Mouse (Mus musculus): ENCODE results near the gene Fgfr2.
A peak's percentile ranks its signal among the peaks of the same experiment; 100 is the strongest.
"Not testable (repeated sequence)": the region's sequence is repeated elsewhere in the genome, so short reads cannot be mapped to it uniquely, and the experiment has no call there.

Gene Fgfr2

DNA sequence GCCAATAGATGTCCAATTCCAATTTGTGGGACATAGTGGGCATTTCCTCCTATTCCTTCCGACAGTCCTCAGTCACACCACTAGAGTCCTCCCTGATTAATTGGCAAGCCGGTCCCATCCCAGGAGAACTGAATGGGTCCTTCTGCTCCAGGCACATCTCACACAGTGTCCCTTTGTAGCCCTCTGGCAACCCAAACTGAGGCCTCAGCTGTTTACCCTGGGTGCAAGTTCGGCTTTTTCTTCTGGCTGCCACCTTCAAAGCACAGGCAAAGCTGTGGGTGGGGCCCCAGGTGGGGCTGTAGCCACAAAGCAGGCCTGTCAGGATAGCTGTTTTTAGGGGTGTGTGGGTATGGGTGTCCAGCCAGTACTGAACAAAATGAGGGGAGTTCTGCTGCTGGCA, 576.0 kb downstream of the Fgfr2 start:
- no peak for DNase-seq (ENCODE audit: low read depth, low spot score)
- no peaks in the 10 kb centered on the region for H3K36me3 ChIP-seq (ENCODE audit: control insufficient read depth, insufficient read depth, low read length, poor library complexity, severe bottlenecking)
- no peaks in the 10 kb centered on the region for H3K27me3 ChIP-seq (ENCODE audit: control insufficient read depth, insufficient read depth, low read length, poor library complexity, severe bottlenecking)

- DNase-seq (ENCODE audit: low read depth, low spot score): no peak
- H3K27me3 ChIP-seq (ENCODE audit: control insufficient read depth, insufficient read depth, low read length, poor library complexity, severe bottlenecking): no peaks in the 10 kb centered on the region
These were observed 580.7 kb downstream of the Fgfr2 start for GRCm38 (mm10) chr7:132542427-132542826.

DNA sequence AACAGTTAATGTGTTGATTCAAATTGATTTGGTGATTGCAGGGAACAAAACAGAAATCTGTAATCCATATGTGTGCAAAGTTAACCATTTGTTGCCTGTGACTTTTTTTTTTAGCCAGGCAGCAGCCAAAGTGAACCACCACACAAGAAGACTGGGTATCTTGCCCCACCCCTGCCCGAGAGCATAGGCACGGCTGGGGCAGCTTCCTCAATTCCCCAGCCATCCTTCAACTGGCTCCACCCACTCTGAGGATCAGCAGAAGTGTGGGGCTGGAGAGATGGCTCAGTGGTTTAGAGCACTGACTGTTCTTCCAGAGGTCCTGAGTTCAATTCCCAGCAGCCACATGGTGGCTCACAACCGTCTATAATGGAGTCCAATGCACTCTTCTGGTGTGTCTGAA, 581.6 kb downstream of the Fgfr2 start:
- no peak for DNase-seq (ENCODE audit: low read depth, low spot score)
- Histone ChIP-seq H3K36me3 (ENCODE audit: control insufficient read depth, insufficient read depth, low read length, poor library complexity, severe bottlenecking) (no peaks in the 10 kb centered on the region), H3K27me3 (ENCODE audit: control insufficient read depth, insufficient read depth, low read length, poor library complexity, severe bottlenecking) (no peaks in the 10 kb centered on the region)

More at GRCm38 (mm10) chr7:132542427-132542826, 580.7 kb downstream of the Fgfr2 start:
- no peaks in the 10 kb centered on the region for H3K36me3 ChIP-seq (ENCODE audit: control insufficient read depth, insufficient read depth, low read length, poor library complexity, severe bottlenecking)

DNA sequence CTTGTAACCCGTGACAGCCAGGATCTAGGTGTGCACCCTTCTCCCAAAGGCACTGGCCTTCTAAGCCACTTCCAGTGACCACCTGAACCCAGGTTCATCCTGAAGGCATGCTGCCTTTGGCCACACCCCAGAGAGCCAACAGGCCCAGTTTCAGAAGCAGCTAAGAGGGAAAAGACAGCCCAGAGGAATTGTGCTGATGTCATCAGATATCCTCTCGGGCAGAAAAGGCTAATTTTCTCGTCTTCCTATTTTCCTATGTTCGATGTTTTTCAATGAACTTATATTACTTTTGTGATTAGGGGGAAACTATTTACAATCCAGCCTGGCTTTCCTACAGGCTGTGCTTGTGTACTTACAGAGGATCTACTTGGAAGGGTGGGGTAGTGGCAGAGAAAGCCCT, 582.6 kb downstream of the Fgfr2 start:
- Histone ChIP-seq H3K27me3 (ENCODE audit: control insufficient read depth, insufficient read depth, low read length, poor library complexity, severe bottlenecking) (no peaks in the 10 kb centered on the region), H3K36me3 (ENCODE audit: control insufficient read depth, insufficient read depth, low read length, poor library complexity, severe bottlenecking) (no peaks in the 10 kb centered on the region)
- no peak for DNase-seq (ENCODE audit: low read depth, low spot score)

DNA sequence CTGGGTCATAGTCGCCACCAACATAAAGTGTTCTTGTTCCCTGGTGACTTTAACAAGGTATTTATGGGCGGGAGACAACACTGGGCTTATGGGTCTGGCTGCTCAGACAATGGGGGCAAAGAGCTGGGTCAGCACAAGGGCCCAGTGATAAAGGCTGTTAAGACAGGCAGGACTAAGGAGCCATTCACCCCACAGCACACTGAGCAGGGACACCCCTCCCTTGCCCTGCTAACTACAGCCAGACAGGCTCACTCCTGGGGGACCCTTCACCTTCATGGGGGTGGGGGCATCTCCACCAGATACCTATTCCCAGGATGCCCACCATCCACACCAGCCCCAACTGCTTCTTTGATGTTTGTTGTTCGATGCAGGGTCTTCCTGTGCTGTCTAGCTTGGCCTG, 593.9 kb downstream of the Fgfr2 start:
- no peaks in the 10 kb centered on the region for H3K36me3 ChIP-seq (ENCODE audit: control insufficient read depth, insufficient read depth, low read length, poor library complexity, severe bottlenecking)
- DNase-seq (ENCODE audit: low read depth, low spot score): no peak
- H3K27me3 ChIP-seq (ENCODE audit: control insufficient read depth, insufficient read depth, low read length, poor library complexity, severe bottlenecking): no peaks in the 10 kb centered on the region

DNA sequence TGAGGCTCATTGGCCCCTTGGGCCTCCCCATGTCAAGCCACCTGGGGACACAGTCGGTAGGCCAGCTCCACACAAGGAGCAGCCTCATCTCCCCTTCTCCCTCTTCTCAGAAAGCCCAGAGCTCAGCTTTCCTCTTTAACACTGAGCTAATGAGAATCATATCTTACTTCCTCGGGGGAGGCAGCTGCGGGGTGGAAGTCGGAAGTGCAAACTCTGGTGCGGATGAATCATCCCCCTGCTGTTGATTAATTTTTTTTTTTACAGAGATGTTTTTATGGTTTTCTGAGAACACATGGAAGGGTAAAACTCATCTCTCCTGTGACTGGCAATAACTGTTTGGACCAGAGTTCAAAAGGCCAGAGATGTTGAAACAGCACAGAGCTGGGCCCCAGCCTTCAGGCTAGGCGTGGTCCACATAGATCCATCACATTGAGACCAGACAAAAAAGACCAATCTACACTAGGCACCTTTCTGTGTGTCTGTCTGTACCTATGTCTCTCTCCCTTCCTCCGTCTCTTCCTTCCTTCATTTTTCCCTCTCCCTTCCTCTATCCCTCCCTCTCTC, 609.6 kb downstream of the Fgfr2 start:
- no peaks in the 10 kb centered on the region for H3K27me3 ChIP-seq (ENCODE audit: control insufficient read depth, insufficient read depth, low read length, poor library complexity, severe bottlenecking)
- no peaks in the 10 kb centered on the region for H3K36me3 ChIP-seq (ENCODE audit: control insufficient read depth, insufficient read depth, low read length, poor library complexity, severe bottlenecking)
- no peak for DNase-seq (ENCODE audit: low read depth, low spot score)

- DNase-seq (ENCODE audit: low read depth, low spot score): no peak
- no peaks in the 10 kb centered on the region for H3K27me3 ChIP-seq (ENCODE audit: control insufficient read depth, insufficient read depth, low read length, poor library complexity, severe bottlenecking)
These were observed 614.0 kb downstream of the Fgfr2 start for GRCm38 (mm10) chr7:132509110-132509509.

GRCm38 (mm10) chr7:132507361-132507760, 615.8 kb downstream of the Fgfr2 start:
- Histone ChIP-seq H3K27me3 (ENCODE audit: control insufficient read depth, insufficient read depth, low read length, poor library complexity, severe bottlenecking) (no peaks in the 10 kb centered on the region), H3K36me3 (ENCODE audit: control insufficient read depth, insufficient read depth, low read length, poor library complexity, severe bottlenecking) (no peaks in the 10 kb centered on the region)
- DNase-seq (ENCODE audit: low read depth, low spot score): peak; percentile 61

More at GRCm38 (mm10) chr7:132509110-132509509, 614.0 kb downstream of the Fgfr2 start:
- H3K36me3 ChIP-seq (ENCODE audit: control insufficient read depth, insufficient read depth, low read length, poor library complexity, severe bottlenecking): no peaks in the 10 kb centered on the region

- H3K36me3 ChIP-seq (ENCODE audit: control insufficient read depth, insufficient read depth, low read length, poor library complexity, severe bottlenecking): no peaks in the 10 kb centered on the region
- DNase-seq (ENCODE audit: low read depth, low spot score): no peak
- no peaks in the 10 kb centered on the region for H3K27me3 ChIP-seq (ENCODE audit: control insufficient read depth, insufficient read depth, low read length, poor library complexity, severe bottlenecking)
These were observed 616.9 kb downstream of the Fgfr2 start for GRCm38 (mm10) chr7:132506226-132506625.

DNA sequence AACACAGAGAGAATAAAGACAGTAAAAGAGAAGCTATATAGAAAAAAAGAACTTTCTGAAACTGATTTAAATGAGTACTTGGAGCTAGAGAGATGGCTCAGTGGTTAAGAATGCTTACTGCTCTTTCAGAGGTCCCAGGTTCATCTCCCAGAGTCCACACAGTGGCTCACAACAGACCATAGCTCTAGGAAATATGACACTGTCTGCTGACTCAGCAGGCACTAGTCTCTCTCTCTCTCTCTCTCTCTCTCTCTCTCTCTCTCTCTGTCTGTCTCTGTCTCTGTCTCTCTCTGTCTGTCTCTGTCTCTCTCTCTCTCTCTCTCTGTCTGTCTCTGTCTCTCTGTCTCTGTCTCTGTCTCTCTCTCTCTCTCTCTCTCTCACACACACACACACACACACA, 620.7 kb downstream of the Fgfr2 start:
- H3K27me3 ChIP-seq (ENCODE audit: control insufficient read depth, insufficient read depth, low read length, poor library complexity, severe bottlenecking); DNase-seq (ENCODE audit: low read depth, low spot score); H3K36me3 ChIP-seq (ENCODE audit: control insufficient read depth, insufficient read depth, low read length, poor library complexity, severe bottlenecking): not testable (repeated sequence)

DNA sequence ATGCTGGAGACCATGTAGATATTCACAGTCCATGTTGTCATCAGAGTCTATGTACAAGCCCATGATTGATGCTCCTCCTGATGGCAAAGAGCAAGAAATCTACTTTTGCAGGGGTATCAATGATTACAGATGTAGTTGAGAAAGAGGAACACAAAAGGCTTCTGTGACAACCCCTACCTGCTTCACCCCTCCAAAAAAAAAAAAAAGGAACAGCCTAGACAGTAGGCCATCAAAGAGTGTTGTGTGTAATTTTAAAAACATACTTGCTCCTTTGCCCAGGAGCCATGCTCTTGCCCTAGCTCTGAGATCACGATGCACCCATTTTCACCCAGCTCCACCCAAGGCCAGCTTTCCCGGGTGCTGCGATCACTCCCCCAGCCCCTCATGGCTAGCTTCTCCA, 626.0 kb downstream of the Fgfr2 start:
- H3K36me3 ChIP-seq (ENCODE audit: control insufficient read depth, insufficient read depth, low read length, poor library complexity, severe bottlenecking): no peaks in the 10 kb centered on the region
- DNase-seq (ENCODE audit: low read depth, low spot score): no peak
- no peaks in the 10 kb centered on the region for H3K27me3 ChIP-seq (ENCODE audit: control insufficient read depth, insufficient read depth, low read length, poor library complexity, severe bottlenecking)

- H3K36me3 ChIP-seq (ENCODE audit: control insufficient read depth, insufficient read depth, low read length, poor library complexity, severe bottlenecking): no peaks in the 10 kb centered on the region
- no peaks in the 10 kb centered on the region for H3K27me3 ChIP-seq (ENCODE audit: control insufficient read depth, insufficient read depth, low read length, poor library complexity, severe bottlenecking)
- no peak for DNase-seq (ENCODE audit: low read depth, low spot score)
These were observed 628.9 kb downstream of the Fgfr2 start for GRCm38 (mm10) chr7:132494263-132494662.

GRCm38 (mm10) chr7:132493632-132494031, 629.5 kb downstream of the Fgfr2 start:
- DNase-seq (ENCODE audit: low read depth, low spot score): no peak
- no peaks in the 10 kb centered on the region for H3K27me3 ChIP-seq (ENCODE audit: control insufficient read depth, insufficient read depth, low read length, poor library complexity, severe bottlenecking)
- H3K36me3 ChIP-seq (ENCODE audit: control insufficient read depth, insufficient read depth, low read length, poor library complexity, severe bottlenecking): no peaks in the 10 kb centered on the region

DNA sequence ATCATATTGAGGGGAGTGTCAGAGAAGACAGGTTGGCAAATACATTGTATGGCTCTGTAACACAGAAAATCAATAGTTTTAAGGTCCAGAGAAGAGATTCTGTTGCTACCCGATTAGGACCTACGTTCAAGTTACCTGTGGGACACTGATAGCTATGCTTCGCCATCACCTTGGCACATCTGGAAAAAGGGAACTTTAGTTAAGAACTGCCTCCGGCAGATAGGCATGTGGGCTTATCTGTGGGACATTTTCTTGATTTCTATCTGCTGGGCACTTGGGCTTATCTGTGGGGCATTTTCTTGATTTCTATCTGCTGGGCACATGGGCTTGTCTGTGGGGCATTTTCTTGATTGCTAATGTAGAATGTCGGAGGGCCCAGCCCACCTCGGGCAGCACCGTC, 631.2 kb downstream of the Fgfr2 start:
- Histone ChIP-seq H3K27me3 (ENCODE audit: control insufficient read depth, insufficient read depth, low read length, poor library complexity, severe bottlenecking) (no peaks in the 10 kb centered on the region), H3K36me3 (ENCODE audit: control insufficient read depth, insufficient read depth, low read length, poor library complexity, severe bottlenecking) (no peaks in the 10 kb centered on the region)
- DNase-seq (ENCODE audit: low read depth, low spot score): no peak

DNA sequence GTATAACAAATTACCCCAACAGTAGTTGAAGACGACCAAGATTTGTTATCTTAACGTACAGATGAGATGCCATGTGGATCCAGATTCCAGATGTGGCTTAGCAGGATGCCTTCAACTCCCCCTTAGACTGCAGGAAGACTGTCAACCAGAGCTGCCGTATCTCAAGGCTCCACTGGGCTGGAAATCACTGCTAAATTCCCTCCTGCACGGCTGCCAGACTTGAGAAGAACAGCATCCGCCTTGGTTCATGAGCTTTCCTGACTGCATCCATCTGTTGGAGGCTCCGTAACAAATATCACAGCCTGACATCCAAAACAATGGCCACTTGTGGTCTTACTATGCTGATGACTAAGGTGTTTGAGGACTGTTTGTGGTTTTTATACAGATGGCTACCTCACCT, 635.8 kb downstream of the Fgfr2 start:
- Histone ChIP-seq H3K27me3 (ENCODE audit: control insufficient read depth, insufficient read depth, low read length, poor library complexity, severe bottlenecking) (no peaks in the 10 kb centered on the region), H3K36me3 (ENCODE audit: control insufficient read depth, insufficient read depth, low read length, poor library complexity, severe bottlenecking) (no peaks in the 10 kb centered on the region)
- no peak for DNase-seq (ENCODE audit: low read depth, low spot score)
